Mouse (Mus musculus) thymus, postnatal 4 days (tissue): Measurements from ENCODE around the gene Nphs1.
"Not testable (repeated sequence)": the region's sequence is repeated elsewhere in the genome, so short reads cannot be mapped to it uniquely, and the experiment has no call there.

ENCODE experiments used
- DNase-seq: peaks from one replicate; pipeline ENCODE4 v3.0.0; 2021

Gene Nphs1

GRCm38 (mm10) chr7:30493401-30493931, 35.4 kb downstream of the Nphs1 start, which contains the start of gene Prodh2:
Gene Prodh2 (plus strand): TSS chr7:30493622.
- peak; percentile 26 for DNase-seq

GRCm38 (mm10) chr7:30495506-30496042, 37.5 kb downstream of the Nphs1 start:
- not testable (repeated sequence) for DNase-seq

DNA sequence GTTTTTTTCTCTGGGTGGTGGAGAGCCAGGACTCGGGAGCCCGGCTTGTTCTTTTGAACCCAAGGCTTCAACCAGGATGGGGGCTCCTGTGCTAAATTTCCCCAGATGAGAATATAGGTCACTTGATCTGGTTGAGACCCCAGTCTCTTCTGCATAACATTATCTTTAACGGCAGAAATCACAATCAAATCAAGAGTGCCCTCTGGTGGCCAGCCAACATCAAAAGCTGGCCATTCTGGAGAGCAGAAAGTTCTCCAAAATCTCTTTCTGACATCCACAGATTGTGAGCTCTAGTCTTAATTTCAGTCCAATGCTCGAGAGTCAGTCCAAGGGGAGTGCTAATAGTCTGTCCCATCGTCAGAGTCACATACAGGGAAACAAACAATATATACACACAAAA, 43.0 kb downstream of the Nphs1 start:
- peak; percentile 50 for DNase-seq

DNA sequence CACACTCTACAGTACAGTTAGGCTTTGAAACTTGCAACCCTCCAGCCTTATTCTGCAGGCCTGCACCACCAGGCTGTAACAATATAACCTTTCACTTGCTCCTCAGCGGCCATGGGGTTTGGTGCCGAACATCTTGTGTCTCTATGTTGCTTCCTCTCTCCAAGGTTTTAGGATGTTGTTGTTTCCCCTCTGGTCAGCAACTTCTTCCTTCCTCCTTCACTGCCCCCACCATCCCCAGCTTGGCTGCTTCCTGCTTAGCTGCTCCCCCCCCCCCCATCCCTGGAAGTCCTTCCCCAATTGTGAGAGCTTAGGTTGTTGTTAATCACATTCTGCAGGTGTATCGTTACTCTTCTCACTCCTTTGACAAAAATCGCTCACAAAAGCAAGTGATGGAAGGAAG, 49.9 kb downstream of the Nphs1 start:
- no peak for DNase-seq

GRCm38 (mm10) chr7:30515003-30515760, 57.1 kb downstream of the Nphs1 start:
- no peak for DNase-seq

DNA sequence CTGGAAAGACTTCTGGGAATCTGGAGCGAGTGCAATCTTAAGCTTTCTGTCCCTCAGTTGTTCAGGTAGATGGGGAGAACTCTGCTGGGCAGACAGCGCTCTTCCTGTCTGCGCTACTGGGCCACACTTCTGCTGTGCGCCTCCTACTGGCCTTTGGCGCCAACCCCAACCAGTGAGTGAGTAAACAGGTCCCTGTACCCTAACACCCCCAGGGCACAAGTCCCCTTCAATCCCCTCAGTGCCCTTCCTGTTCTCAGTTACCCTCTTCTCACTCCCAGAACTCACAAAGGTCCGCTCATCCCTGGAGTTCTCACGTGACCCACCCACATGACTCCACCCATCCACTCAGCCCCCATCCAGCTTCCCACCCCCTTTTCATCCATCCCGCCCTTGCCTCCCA, 60.2 kb downstream of the Nphs1 start:
- DNase-seq: peak; percentile 44

DNA sequence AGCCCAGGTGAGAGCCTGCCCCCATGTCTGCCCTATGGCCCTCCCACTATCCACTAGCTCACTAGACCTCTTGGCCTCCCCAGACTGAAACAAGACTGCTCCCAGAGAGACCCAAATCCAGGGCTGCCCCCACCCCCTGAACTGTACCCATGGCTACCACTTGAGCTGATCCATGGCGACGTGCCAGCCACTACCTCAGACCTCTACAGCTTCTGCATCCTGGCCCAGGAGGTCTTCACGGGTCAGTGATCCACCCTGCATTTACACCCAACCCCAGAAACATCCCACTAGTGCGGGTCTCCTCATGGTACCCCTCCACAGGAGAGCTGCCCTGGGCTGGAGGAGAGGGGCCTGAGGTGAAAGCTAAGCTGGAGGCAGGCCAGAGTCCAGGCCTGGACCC, 62.3 kb downstream of the Nphs1 start:
- no peak for DNase-seq

DNA sequence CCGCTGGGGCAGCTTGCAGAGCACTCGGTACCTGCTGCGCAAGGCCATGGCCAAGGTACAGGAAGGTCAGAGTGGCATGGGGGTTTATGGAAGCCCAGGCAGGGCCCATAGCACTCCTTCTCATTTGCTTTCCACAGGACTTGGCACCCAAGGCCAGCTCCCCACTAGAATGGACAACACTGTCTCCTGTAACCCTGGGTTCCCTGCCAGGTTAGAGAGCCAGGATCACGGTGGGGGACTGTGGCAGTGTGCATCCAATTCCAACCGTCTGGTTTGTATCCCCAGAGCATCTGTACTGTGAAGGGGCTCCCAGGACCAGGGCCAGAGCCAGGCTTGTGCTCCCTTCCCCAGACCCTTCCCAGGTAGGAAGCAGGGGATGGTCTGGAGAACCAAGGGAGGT, 62.7 kb downstream of the Nphs1 start:
- no peak for DNase-seq

GRCm38 (mm10) chr7:30522871-30523270, 64.8 kb downstream of the Nphs1 start:
- no peak for DNase-seq

GRCm38 (mm10) chr7:30524487-30524886, 66.4 kb downstream of the Nphs1 start:
- DNase-seq: no peak

DNA sequence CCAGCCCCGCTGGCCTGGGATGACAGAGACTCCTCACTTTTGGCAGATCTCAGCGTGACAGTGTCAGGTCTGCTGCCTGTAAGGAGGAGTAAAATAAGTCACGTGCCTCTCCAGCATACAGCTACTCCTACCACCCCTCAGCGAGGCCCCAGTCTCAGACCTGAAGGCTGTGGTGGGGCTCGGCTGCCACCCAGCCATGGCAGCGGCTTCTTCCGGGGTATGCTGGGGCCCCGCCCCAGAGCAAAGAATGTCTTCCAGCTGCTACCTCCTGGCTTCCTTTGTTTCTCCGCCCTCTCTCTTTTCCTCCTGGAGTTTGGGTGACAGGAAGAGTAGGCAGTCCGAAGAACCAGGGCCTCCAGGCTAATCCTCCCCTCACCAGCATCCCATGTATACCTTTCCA, 67.8 kb downstream of the Nphs1 start:
- DNase-seq: no peak

- DNase-seq: no peak
Observed at GRCm38 (mm10) chr7:30526399-30526798, 68.3 kb downstream of the Nphs1 start.

DNA sequence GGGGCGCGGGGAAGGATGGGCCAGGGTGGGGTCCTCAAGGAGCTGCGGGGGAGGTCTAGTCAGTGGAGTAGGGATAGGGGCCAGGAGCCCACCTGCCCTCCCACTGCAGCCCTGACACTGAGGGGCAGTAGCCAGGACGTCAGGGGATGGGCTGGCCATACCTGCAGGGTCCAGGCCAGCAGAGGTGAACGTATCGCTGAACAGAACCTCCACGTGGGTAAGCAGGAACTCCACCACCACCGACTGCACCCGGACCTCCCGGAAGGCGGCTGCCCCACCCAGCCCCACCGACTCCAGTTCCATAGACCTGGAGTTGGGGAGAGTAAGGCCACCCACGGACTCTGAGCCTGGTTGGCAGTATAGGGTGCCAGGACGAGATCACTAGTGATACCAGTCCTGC, 68.9 kb downstream of the Nphs1 start:
- DNase-seq: no peak

DNA sequence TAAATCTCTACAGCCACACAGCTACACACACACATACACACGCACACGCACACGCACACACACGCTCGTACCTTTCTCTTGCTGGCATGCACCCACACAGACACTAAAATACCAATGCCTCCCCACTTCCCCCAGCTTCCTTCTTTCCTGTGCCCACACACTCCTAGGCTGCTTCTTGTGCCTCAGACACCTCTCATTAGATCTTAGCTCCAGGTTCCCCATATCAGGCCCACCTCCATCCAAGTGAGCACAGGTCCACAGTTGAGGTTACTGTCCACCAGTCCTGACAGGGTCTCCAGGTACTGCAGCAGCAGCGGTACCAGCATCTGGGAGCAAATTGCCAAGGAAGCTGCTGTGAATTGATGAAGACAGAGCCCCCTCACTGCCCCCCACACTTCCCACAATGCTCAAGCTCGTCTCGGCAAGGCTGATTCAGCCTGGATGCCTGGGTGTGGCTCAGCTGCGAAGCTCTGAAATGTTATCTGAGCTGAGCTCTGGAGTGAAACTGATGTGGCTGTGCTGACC, 73.2 kb downstream of the Nphs1 start:
- no peak for DNase-seq

DNA sequence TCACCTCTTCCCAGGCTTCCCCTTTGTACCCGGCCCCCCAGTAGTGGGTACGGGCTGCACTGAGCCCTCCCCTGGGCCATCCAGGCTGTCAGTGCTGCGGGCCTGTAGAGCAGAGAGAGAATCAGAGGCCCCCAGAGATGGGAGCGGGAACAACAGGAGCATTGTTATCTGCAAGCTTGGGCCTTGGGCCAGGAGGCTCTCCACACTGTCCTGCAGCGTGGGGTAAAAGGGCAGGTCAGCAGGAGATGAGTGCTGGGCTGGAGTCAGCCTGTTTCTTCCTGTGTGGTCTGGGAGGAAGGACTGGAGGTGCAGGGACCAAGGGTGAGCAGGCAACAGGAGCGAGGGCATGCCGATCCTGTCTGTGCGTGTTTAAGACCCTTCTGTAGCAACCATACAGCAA, 74.8 kb downstream of the Nphs1 start:
- DNase-seq: no peak

GRCm38 (mm10) chr7:30533941-30534632, 76.0 kb downstream of the Nphs1 start:
- DNase-seq: no peak

- peak; percentile 98 for DNase-seq
Observed at GRCm38 (mm10) chr7:30534633-30535577, 76.8 kb downstream of the Nphs1 start, which contains the start of gene Arhgap33. Gene Arhgap33 (minus strand): TSS chr7:30535060.
